Mouse (Mus musculus): ENCODE measurements at regions not wholly inside any gene's neighbourhood (a gene's known extent, or its start where the extent isn't known, plus 50 kb on each side); places are given as distances from the start of the nearest gene placed in this dataset.

DNA sequence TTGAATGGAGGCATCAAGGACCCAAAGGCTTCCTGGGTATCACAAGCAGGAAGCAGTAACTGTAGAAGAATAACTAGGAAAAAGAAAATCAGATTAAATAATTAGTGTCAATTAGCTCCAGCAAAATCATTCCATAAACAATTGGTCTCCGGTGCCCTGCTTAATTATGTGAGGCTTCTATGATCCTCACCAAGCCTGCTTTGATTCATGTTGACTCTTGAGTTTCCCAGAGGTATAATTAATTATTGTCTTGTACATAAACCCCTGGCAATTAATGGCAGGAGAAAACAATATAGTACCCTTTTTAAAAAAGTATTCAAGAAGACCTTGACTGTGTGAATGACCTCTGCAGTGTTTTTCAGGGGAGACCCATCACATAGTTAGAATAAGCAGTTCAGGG, 61.5 kb upstream of the Sp8 start:
- DNase-seq, result no peak

DNA sequence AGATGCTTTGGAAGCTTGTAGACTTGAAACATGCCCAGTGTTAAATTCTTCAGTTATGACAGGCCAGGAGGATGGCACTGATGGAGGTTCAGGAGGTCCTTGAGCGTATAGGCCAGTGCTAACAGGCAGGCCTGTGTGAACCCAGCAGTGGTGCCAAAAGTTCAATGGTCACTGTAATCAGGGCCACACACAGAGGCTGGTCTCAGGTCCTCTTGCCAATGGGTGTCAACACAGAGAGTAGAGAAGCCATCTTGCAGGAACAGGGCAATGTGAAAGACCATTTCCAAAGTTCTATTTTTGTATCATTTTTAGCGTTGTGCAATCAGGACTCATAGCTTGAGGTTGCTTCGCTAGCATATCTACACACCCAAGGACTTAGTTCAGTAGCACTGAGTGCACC, 64.2 kb upstream of the Sp8 start:
- DNase-seq, result no peak

DNA sequence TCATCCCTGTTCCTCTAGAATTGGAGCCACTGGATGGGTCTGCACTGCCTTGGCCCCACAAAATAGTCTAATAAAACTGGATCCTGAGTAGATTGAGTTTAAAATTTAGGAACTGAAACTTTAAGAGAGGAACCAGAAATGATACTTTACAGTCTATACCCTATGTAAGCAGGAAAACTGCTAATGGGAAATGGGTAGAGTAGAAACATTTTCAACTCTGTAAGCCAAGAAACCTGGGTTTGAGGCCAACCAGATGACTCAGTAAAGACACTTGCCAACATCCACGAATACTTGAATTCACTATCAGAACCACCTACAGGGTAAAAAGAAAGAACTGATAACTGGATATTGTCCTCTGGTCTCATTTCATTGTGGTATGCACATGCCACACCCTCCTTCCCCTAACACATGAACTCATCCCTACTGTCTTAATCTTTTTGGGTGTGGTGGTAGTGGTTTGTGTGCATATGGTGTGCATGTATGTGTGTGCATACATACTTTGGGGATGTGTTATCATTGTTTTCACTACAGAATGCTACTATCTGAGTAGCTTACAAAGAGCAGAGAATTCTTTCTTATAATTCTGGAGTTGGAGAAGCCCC, 70.6 kb upstream of the Sp8 start:
- DNase-seq, result no peak

DNA sequence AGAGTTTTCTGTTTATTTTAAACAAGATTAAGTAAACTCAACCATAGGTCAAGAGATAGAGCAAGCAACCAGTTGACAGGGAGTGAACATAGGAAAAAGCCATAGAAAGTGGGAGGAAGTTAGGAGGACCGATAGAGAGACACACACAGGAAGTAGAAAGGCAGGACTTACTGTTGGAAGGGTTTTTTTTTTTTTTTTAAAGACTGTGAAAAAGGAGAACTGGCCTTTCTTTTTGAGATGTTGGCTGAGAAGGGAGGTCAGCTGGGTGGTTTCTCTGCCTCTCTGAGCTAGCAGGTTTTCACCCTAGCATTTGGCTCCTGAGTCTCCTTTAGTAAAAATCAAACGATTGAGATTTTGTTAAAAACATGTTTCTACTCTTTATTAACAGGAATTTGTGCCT, 73.3 kb upstream of the Sp8 start:
- DNase-seq, result no peak

DNA sequence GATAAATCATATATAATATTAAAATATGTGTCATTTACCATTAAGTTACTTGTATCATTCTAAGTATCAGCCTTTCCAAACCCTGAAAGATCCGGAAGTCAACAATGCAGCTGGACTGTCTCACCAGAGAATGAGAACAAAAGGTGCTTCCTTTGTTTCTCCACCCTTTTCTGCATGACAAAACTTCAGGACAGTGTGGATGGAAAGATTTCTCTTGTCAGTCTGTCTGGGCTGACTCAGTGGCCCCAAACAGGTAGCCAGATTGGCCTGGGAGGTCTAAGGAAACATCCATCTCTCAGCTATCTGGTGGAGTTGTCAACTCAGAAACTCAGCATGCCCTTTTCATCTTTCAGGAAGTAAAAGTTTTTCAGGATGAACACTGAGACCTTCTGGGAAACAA, 79.7 kb upstream of the Sp8 start:
- DNase-seq, result no peak

DNA sequence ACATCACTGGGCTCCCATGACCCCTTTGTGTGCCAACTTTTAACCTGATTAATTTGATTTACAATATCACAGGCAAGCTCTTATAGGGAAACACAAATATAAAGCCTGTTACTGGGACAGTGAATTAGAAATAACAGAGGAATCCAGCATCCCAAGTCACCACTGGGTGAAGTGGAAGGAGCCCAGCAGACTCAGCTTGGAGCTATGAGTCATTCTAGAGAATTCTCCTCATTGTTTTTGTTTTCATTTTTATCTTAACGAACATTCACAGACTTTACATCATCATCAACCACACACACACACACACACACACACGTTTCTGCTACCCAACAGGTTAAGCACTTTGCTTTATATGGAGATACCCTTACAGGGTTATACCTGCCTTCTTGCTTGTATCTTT, 92.1 kb upstream of the Sp8 start:
- DNase-seq, result no peak

DNA sequence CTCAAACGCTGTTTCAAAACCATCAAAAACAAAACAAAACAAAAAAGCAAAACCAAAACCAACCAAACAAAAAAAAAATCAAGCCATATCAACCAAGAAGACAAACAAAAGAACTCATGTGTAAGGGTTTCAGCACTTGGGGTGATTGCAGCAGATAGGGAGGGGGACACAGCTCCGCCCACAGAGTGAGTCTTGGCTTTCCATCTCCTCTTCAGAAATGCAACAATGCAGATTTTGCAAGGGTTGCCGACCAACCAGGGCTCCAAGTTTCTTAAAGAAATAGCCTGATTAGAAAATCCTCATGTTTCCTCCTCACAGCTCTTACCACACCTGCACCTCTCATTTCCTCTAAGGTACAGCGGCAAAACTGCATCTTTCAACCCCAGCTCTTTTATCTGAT, 107.0 kb upstream of the Sp8 start:
- no peak for DNase-seq

DNA sequence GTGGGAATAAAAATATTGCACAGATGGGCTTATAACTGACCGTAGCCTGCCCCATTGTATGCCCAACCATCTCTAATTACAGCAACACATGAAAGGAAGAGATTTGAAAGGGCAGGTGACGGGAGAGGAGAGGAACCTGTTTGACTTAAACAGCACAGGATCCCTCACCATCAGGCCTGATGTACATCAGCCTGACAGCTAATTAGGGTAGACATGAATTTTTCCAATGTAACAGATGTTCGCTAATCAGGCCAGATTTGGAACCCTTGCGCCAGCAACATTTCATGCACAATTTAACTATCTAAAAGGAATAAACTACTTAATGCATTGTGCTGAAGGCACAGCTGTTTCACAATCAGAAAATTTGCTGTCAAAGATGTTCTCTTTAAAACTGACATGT, 120.2 kb upstream of the Sp8 start:
- no peak for DNase-seq

DNA sequence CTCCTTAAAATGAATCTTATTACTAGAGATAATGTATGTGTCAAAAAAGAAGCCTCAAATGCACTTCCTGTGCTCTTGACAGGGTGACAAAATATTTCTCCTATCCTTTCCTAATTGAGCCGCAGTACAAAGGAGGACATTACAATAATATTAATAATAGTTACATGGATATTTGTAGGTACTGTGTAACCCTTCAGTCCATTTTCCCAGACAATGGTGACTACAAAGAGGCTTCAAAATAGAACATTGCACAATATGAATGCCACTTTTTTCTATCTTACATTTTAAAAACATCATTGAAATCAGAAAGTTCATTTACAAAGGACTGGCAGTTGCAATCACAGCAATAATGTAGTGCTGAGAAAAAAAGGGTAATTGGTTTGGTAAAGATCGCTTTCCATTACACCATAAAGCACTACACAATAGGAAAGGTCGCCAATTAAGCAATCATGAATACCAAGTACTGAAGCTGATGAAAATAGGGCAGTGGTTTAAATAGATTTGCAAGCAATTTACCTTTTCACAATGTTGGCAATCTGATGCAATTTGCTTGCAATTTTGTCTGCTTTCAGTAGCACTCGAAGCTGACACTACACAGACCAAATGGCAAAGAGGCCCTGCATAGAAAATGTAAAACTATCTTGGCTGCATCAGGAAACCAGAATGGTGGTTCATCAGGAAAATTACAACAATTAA, 126.1 kb upstream of the Sp8 start:
- DNase-seq, result no peak

DNA sequence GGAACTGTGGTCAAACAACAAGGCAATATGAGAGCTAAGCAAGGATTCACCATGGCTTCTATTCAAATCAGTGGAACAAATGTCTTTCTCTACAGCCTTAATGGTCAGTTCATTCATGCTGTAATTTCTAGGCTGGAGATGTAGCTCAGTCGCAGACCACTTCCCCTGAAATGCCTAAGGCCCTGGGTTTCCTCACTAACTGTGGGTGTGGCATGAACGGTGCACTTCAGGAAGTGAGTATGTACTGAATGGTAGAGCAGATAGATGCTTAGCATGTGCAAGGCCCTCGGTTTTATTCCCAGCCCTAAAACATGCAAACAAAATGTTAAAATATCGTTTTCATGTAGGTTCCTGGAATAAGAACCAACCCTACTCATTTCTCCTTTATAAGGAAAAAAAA, 129.3 kb upstream of the Sp8 start:
- no peak for DNase-seq

DNA sequence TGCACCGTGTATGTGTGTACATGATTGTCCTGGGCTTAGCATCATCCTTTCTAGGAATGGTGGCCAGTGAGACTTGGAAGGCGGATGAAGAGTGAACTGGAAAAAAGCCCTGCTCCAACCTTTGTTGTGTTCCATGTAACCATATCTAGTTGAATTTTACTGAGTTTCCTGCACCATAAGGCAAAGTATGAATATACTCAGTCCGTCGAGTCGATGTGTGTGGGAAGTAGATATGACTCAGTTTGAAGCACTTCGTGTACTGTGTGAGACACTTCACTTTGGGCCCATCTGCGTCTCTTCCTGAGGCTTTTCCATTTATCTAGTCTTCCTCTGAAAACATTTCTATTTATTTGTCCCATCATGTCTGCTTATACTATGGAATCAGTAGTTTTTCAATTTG, 139.5 kb upstream of the Sp8 start:
- DNase-seq, result no peak

DNA sequence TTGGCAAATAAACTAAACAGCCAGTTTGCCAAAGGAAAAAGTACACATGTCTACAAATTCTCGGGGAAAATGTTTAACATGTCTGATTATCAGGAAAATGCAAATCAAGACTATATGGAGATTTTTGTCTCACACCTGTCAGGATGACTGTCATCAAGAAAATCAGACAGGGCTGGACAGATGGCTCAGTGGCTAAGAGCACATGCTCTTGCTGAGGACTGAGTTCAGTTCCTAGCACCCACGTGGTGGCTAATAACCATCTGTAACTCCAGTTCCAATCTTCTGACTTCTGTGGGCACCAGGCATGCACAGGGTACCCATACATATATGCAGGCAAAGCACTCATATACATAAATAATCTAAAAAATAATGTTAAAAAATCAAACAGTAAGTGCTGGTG, 141.3 kb upstream of the Sp8 start:
- no peak for DNase-seq

DNA sequence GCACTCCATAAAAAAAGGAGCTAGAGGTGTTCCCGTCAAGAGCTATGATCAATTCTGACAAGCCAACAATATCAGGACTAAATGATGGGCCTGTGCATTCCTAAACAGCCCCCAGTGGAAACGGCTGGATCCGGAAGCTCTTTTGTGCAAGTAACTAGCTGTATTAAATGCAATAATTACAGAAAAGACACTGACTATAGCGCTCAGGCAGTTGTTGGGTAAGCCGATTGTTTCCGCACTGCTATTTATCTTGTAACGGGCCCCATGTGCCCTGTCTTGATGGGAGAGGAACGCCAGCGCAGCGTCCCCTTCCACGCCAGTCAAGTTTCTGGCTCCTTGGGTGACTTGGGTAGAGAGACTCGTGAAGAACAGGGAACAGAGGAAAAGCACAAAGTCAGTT, 142.4 kb upstream of the Sp8 start:
- no peak for DNase-seq

DNA sequence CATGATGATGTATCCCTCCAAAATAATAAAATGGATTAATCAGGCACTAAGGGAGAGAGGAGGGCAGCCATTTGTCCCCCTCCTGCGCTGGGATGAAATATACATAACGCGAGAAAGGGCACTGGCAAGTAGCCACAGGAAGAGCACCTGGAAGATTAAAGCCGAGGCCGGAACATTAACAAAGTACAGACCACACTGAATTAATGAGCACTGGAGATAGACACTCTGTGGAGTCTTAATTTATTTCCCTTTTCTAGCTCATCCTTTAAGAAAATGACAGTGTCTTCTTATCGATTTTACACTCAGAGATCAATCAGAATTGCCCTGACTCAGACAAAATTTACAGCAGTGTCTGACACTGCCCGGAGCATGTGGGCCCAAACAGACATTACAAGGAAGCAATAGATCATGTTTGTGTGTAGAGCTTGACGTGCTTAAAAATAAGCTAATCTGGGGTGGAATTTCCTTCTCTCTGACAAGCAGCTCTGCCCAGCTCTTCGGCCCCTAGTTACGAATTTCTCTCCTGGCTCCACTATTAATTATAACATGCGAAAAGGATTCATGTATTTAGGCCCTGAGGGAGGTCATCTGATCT, 143.0 kb upstream of the Sp8 start:
- no peak for DNase-seq

DNA sequence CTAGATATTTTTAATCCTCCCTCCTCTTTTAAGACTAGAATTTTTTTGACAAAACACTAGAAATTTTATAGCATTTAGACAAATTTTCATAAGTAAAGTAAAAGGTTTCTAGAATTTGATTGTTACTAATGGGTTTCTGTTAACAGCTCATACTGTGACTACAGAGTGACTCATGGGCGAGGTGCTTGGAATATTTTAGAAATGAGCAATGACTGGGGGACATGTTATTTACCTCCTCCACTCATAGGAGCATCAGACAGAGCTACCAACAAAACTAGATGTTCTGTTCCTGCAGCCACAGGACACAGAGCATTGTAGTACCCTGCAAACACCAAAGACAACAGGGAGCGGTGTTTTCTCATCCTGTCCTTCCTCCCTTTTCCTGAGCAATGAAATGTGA, 144.3 kb upstream of the Sp8 start:
- DNase-seq, result no peak

DNA sequence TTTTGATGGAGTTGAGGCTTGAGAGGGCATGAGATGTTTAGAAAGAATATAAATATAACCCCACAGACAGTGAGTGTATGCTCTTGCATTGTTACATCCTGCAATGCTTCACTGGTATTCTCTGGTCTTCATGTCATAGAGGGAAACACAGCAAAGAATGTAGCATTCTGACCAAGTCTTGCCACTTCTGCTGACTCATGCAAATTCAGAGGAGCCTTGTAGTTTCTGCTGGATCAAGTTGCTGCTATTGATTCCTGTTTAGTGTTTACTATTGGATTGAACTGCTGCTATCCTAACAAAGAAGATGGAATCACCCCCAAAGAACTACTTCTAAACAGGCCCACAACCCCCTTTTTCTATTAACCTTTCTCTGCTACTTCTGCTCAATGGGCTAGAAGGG, 148.0 kb upstream of the Sp8 start:
- DNase-seq, result no peak

DNA sequence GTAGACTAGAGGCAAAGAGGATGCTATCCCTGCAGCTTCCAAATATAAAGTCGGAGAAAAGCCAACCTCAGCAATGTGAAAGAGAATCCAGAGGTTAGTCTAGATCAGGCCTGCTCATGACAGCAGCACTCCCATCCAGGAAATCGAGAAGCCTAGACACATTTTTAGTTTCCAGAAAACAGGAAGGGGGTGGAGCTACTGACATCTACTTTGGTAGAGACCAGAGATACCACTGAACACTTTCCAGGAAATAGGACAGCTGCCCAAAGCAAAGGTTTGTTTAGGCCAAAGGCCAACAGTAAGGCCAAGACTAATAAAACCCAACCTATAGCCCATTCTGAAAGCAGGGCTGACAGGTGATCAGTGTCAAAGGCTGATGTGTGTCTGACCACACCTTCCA, 151.4 kb upstream of the Sp8 start:
- DNase-seq, result no peak

DNA sequence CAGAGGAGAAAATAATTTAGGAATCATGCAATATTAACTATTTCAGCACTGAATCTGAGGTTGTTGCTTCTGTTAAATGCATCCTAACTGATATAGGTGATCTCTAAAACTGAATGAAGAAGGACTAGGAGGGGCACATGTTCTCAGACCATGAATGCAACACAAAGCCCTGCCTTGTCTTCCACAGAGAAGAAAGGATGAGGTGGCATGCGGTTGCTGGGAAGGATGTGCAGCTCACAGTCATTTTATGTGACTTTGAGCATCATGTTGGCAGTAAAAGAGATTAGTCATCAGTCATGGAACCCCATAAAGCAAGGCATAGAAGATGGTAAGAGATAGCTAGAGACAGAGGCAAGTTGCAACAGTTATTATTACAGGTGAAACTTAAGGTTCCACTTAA, 163.2 kb upstream of the Sp8 start:
- no peak for DNase-seq

DNA sequence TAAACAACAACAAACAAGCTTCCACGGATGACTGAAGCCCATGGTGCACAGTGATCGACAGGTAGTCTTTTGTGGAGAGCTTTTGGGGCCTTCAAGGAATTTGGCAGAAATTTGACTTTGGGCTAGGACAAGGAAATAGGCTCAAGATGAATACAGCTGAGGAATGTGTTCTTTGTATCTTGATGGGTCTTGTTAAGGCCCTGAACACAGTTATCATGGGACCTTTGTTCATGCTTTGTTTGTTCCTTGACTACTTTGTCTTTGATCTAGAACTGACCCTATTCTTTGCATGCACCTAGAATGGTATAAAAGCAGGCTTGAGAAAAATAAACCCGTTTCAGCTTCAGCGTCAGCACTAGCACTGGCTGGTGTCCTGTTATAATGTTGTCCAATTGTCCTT, 168.1 kb upstream of the Sp8 start:
- DNase-seq, result no peak

DNA sequence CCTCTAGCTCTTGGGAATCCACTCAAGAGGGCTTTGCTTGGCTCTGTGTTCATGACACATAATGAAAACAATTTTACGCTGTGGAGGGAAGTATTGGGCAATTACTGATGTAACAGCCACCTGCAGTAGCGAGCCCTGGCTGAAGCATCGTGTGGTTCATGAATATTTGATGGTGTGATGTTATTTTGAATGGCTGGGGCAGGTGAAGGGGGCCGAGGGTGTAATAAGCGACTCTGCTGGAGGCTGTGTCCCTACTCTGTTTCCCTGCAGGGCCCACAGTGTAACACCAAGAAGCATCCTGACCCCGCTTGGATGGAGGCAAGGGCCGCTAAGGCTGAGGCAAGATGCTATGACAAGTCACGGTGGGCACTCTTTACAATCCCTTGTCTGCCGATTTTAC, 184.6 kb upstream of the Sp8 start:
- no peak for DNase-seq

DNA sequence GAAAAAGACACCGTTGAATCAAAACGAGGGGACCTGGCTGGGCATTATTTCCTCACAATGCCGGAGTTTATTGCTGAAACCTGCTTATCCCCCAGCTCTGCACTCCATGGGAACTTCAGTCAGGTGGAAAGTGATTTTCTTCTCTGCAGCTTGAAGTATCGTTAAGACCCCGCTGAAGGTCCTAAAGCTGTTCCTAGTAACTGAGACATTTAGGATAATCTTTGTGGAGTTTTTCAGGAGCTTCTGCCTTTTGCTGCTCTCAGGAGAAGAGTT, 185.0 kb upstream of the Sp8 start:
- DNase-seq, result no peak

DNA sequence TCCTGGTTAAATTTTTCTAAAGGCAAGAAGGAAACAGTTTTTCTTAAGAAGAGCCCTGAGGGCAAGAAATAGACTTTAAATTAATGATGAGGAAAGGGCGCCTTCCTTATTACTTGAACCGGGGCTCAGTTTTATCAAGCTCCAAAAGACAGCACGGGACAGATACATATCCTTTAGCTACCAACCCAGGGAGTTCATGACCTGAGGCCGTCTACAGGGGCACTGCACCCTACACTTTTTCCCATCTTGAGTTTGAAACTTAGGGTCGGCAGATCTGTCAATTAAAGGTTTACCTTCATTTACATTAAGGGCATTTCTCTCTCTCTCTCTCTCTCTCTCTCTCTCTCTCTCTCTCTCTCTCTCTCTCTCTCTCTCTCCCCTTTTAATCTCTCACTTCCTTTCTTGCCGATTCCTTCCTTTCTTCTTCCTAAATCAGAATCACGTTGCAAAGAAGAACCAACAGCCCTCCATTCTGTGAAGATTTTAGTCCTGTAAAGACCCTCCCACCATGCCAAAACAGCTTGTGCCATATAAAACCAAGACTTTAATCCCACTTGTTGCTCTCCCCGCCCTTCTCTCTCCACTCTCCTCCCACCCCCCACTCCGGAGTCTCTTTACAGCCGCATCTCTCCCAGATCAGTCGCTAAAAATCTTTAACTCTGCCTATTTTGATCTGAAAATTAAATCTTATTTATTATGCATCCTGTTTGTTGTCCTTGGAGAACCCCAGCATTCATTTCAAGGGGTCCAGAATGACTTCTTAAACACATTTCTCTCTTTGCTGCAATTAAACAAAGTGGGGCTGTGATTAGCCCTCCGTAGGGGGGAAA, 185.5 kb upstream of the Sp8 start:
- DNase-seq, result no peak

DNA sequence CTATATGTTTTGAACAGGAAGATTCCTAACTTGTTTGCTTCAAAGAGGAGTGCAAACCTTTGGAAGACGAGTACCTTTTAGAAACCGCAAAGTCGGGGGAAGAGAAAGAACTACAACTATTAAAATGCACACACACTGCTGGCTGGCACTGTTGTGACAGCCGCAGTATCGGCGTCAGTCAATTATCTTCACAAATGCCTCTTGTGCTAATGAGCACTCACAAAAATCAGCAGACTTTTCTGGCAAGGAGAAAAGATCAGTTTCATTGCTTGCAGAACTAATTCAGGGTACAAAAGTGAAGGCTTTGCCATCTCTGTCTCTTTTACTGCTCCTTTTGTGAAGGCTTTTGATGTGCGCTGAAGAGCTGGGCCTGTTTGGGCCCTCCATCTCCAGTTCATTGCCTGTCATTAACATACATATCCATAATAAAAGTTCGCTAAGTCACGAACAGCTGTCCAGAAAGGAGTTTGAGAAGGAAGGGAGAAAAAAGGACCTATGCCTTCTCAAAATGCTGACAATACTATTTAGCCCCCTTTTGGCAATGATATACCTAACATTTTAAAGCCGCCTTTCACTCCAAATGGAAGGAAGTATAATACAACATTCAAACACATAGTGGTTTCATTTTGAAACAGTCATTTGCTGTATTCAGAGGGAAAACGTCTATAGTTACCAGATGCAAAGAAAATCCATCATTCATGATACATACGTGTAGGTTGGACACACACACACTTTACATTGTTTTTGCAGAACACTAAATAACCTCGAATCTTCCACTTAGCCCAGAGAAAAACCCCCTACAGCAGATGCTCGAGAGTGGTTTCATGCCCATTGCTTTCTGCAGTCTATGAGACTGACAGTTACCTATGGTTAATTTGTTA, 186.6 kb upstream of the Sp8 start:
- no peak for DNase-seq
